Mouse (Mus musculus) activated CD4-positive, CD25-positive, alpha-beta regulatory T cell, adult 4 months (primary cell): ENCODE results near the gene 1700023F06Rik. TPM values are rescaled to one million over a fixed set of nuclear protein-coding genes. Genes with fewer than 3 reads are reported as not detected.

ENCODE experiments used
- ATAC-seq: one replicate; pipeline ENCODE4 v1.8.0; 2017
- polyA plus RNA-seq, 2 experiments: library from polyadenylated mRNA; unstranded; fragments of 100-300 nt; shearing (Covaris generic); gene quantifications; one replicate each; pipeline ENCODE4 v1.2.1; 2017

The 1700023F06Rik gene
- polyA plus RNA-seq, 2 experiments from 2014 or later: not detected

DNA sequence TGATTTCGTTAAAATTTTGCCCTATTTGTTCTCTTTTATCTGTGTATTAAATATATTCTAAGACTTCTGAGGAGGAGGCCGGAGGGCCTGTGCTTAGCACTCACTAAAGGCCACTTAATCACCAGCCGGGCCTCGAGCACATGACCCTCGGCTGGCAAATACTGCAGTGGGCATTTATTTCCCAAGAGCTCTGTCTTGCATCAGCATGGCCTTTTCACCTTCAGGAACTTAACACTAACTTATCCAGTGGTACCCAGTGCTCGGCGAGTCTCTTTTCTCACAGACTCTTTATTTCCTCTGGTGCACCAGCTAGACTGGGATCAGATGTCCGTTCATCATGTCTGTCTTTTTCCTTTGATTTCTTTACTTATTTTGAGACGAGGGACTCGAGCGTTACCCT, 47.6 kb downstream of the 1700023F06Rik start:
- no peak for ATAC-seq

DNA sequence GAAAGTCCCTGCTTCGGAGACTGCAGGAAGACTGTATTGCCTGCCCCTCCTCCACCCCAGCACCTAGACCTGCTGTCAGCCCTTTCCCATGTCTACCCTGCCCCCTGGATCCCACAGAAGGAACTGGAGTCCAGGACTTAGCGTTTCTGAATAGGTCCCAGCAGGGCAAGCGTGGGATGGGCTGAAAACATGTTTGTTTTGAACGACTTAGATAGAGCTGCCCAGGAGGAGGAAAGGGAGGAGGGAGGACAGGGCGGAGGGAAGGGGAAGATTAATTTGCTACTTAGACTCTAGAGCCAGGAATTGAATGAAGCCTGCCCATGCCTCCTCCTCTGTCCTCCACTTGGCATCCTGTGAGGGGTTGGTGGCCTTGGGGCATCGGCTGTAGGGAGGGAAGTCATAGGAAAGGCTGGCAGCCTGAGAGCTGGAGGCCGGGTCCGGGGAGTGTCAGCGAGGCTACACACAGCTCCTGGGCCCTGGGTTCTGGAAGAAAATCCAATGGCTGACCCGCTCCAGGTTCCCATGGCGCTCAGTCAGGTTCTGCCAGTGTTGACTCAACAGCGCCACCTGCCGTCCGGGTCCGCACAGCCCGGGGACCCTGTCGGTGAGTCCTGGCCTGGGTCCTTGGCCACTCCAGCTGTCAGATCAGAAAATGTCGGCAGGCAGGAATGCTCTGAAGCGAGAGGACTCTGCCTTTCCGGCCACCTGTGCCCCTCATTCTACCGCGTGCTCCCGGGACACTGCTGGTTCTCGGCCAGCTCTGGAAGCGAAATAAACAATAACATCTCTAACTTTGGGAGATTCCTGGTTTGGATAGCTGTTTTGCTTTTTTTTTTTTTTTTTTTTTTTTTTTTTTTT, 49.5 kb downstream of the 1700023F06Rik start:
- peak; percentile 97 for ATAC-seq

- ATAC-seq: no peak
Measured at GRCm38 (mm10) chr11:103149771-103150170, 58.6 kb downstream of the 1700023F06Rik start.

Other genes with a start within 250 kb of the 1700023F06Rik start
- gene Nmt1, start 180.4 kb downstream of the 1700023F06Rik start, polyA plus RNA-seq: 10 to 100 TPM; 62.2 to 99.9 TPM
- 10 to 100 TPM; 23.5 to 25.6 TPM for gene Dcakd, start 180.2 kb downstream of the 1700023F06Rik start, polyA plus RNA-seq
- under 1 TPM in 1 of 2 experiments, not detected in 1; 0.20 TPM for gene Plcd3, start 106.9 kb downstream of the 1700023F06Rik start, polyA plus RNA-seq
- gene Acbd4, start 106.9 kb downstream of the 1700023F06Rik start, polyA plus RNA-seq: 10 to 100 TPM; 18.4 to 24.0 TPM
- 1 to 10 TPM; 3.4 TPM for gene Hexim1, start 92.3 kb downstream of the 1700023F06Rik start, polyA plus RNA-seq
- gene Hexim2, start 76.1 kb downstream of the 1700023F06Rik start, polyA plus RNA-seq: 1 to 10 TPM; 2.2 to 3.6 TPM
- gene Fmnl1, start 37.5 kb downstream of the 1700023F06Rik start, polyA plus RNA-seq: 10 to 100 TPM; 60.0 to 62.7 TPM
- gene Spata32, start 9.9 kb upstream of the 1700023F06Rik start, polyA plus RNA-seq: not detected
- 10 to 100 TPM; 22.0 to 28.9 TPM for gene Map3k14, start 58.9 kb upstream of the 1700023F06Rik start, polyA plus RNA-seq
- 10 to 100 TPM; 25.5 to 33.2 TPM for gene Arhgap27, start 155.1 kb upstream of the 1700023F06Rik start, polyA plus RNA-seq
- 1 to 10 TPM; 7.0 to 9.3 TPM for gene Plekhm1, start 204.1 kb upstream of the 1700023F06Rik start, polyA plus RNA-seq